10 mouse cellular contexts compared by ENCODE assay signal in genomic region chr7:98836646-98837045, GRCm38 (mm10). TPM values are rescaled to one million over a fixed set of nuclear protein-coding genes. Genes with fewer than 3 reads are reported as not detected.
DNase-seq lines count a peak whose midpoint lies in the region; ATAC-seq and TF ChIP-seq lines count a peak whose summit lies in the region.
"Had no signal": no experiment of that assay in that cellular context is flagged by ENCODE, and none has a peak within 500 bp of the region (broad histone marks: within the 10 kb centered on the region; RNA-seq: fewer than 3 reads in every experiment).

No protein-coding gene starts in this region.

- peak overlapping the region; percentile 51; the same call in 1 of the 2 replicates for H3K4me3 ChIP-seq in layer of hippocampus, adult 2 months
- peak overlapping the region; percentile 79 for H3K4me3 ChIP-seq in gastrocnemius, adult 2 months
- H3K4me3 ChIP-seq in hindbrain, embryonic 13.5 days, result peak overlapping the region; percentile 52
- H3K4me3 ChIP-seq in liver, adult 2 months (ENCODE audit: insufficient read depth, low read depth, low read length), result no peak overlapping the region
- H3K4me3 ChIP-seq in midbrain, embryonic 16.5 days (ENCODE audit: low read depth, low read length), result no peak overlapping the region; the same call in 1 of the 2 replicates
- peak overlapping the region; percentile 52 for H3K4me3 ChIP-seq in stomach, postnatal 0 days (ENCODE audit: low read depth, low read length)

- peaks cover 98% of the 10 kb centered on the region for H3K27me3 ChIP-seq in hindbrain, embryonic 13.5 days
- H3K27me3 ChIP-seq in liver, adult 2 months (ENCODE audit: control insufficient read depth, insufficient read depth, low read length), result peaks cover 32% of the 10 kb centered on the region
- peaks cover 75% of the 10 kb centered on the region for H3K27me3 ChIP-seq in midbrain, embryonic 16.5 days (ENCODE audit: control insufficient read depth, insufficient read depth, low read depth, low read length)
- no peaks in the 10 kb centered on the region for H3K27me3 ChIP-seq in stomach, postnatal 0 days (ENCODE audit: control insufficient read depth, insufficient read depth, low read length)

- TF ChIP-seq CTCF in layer of hippocampus, adult 2 months (conservative IDR thresholded peaks at IDR 0.05), result peak; percentile 85
- peak; percentile 91; the same call in 1 of the 2 replicates for TF ChIP-seq CTCF in gastrocnemius, adult 2 months (IDR thresholded peaks at IDR 0.05)
- peak; percentile 75 for TF ChIP-seq CTCF in liver, adult 2 months (IDR thresholded peaks at IDR 0.05; ENCODE audit: low read depth, low read length)
- TF ChIP-seq CTCF in stomach, postnatal 0 days (IDR thresholded peaks at IDR 0.05; ENCODE audit: low read depth), result peak; percentile 81

- H3K4me1 ChIP-seq in hindbrain, embryonic 13.5 days (replicated peaks), result peaks cover 54% of the 10 kb centered on the region
- peaks cover 7% of the 10 kb centered on the region for H3K4me1 ChIP-seq in liver, adult 2 months (ENCODE audit: control insufficient read depth, insufficient read depth, low read length)
- peaks cover 35% of the 10 kb centered on the region for H3K4me1 ChIP-seq in midbrain, embryonic 16.5 days (ENCODE audit: control insufficient read depth, insufficient read depth, low read length)
- H3K4me1 ChIP-seq in stomach, postnatal 0 days (replicated peaks; ENCODE audit: control insufficient read depth, insufficient read depth), result peaks cover 10% of the 10 kb centered on the region; the same call in 1 of the 2 replicates

- no peaks in the 10 kb centered on the region for H3K79me2 ChIP-seq in liver, adult 2 months (ENCODE audit: control insufficient read depth, insufficient read depth, low read length)

- no peak for TF ChIP-seq POLR2A in liver, adult 2 months (IDR thresholded peaks at IDR 0.05; ENCODE audit: extremely low read depth, insufficient read depth, low read length)

- peak in 1 of 2 experiments; percentile 56 for DNase-seq in layer of hippocampus, adult 2 months (ENCODE audit: low spot score in 2 of 2)
- no peak for DNase-seq in layer of hippocampus, adult 9-10 months (ENCODE audit: low spot score)
- DNase-seq in c-Kit-positive CD71-positive TER-119-negative erythroid progenitor cells, embryonic 14.5 days (ENCODE audit: low read depth), result peak; percentile 31
- peak; percentile 93 for DNase-seq in gastrocnemius, adult 2 months
- DNase-seq in liver, adult 2 months (ENCODE audit: extremely low read depth, low read depth, low spot score), result peak; percentile 14
- peak; percentile 76 for DNase-seq in stomach, postnatal 0 days (ENCODE audit: low spot score)

- no peak for ATAC-seq in hindbrain, embryonic 13.5 days (ENCODE audit: low FRiP score)
- ATAC-seq in midbrain, embryonic 16.5 days, result no peak
- no peak for ATAC-seq in stomach, postnatal 0 days (ENCODE audit: low FRiP score, low TSS enrichment)
- ATAC-seq: Patski had no signal

- no peaks in the 10 kb centered on the region for H3K36me3 ChIP-seq in hindbrain, embryonic 13.5 days
- H3K36me3 ChIP-seq in liver, adult 2 months (ENCODE audit: control insufficient read depth, insufficient read depth, low read length), result no peaks in the 10 kb centered on the region
- no peaks in the 10 kb centered on the region for H3K36me3 ChIP-seq in midbrain, embryonic 16.5 days (ENCODE audit: control insufficient read depth, insufficient read depth, low read length)
- no peaks in the 10 kb centered on the region for H3K36me3 ChIP-seq in stomach, postnatal 0 days (ENCODE audit: control insufficient read depth, insufficient read depth, low read length)

- H3K27ac ChIP-seq in layer of hippocampus, adult 2 months, result no peak overlapping the region
- peak overlapping the region; percentile 90 for H3K27ac ChIP-seq in gastrocnemius, adult 2 months
- H3K27ac ChIP-seq in hindbrain, embryonic 13.5 days, result no peak overlapping the region
- no peak overlapping the region for H3K27ac ChIP-seq in liver, adult 2 months (replicated peaks; ENCODE audit: insufficient read depth, low read depth, low read length)
- H3K27ac ChIP-seq in midbrain, embryonic 16.5 days (ENCODE audit: low read length), result no peak overlapping the region
- H3K27ac ChIP-seq in stomach, postnatal 0 days (replicated peaks), result no peak overlapping the region
- H3K27ac ChIP-seq: macrophage had no signal

- H3K4me2 ChIP-seq in hindbrain, embryonic 13.5 days, result peak overlapping the region; percentile 94
- H3K4me2 ChIP-seq in midbrain, embryonic 16.5 days (ENCODE audit: low read length), result peak overlapping the region; percentile 99; the same call in 1 of the 2 replicates
- peak overlapping the region; percentile 99 for H3K4me2 ChIP-seq in stomach, postnatal 0 days (replicated peaks; ENCODE audit: low read depth)

- TF ChIP-seq EP300 in stomach, postnatal 0 days (optimal IDR thresholded peaks at IDR 0.05), result no peak

- 2% methylated on average over 23 of the region's 23 CpGs for WGBS in hindbrain, embryonic 13.5 days
- WGBS in liver, adult 2 months, result 2% methylated on average over 23 of the region's 23 CpGs
- under 1% methylated on average over 23 of the region's 23 CpGs for WGBS in midbrain, embryonic 16.5 days
- WGBS in stomach, postnatal 0 days, result 7% methylated on average over 23 of the region's 23 CpGs

- intact Hi-C loops in gastrocnemius, adult 2 months (cut with DNase I), result loop anchor here (1.0 to 5.0 kb wide), 3 partner anchors 20 to 241 kb away; no protein-coding TSS in a partner anchor

- H3K9me3 ChIP-seq in hindbrain, embryonic 13.5 days, result no peaks in the 10 kb centered on the region
- H3K9me3 ChIP-seq in midbrain, embryonic 16.5 days (replicated peaks; ENCODE audit: control insufficient read depth, low read length, poor library complexity, severe bottlenecking), result no peaks in the 10 kb centered on the region
- no peaks in the 10 kb centered on the region for H3K9me3 ChIP-seq in stomach, postnatal 0 days (ENCODE audit: control insufficient read depth, low read length)

- H3K9ac ChIP-seq in hindbrain, embryonic 13.5 days, result no peak overlapping the region
- H3K9ac ChIP-seq in liver, adult 2 months (ENCODE audit: low read depth, low read length), result no peak overlapping the region
- H3K9ac ChIP-seq in midbrain, embryonic 16.5 days (ENCODE audit: low read depth, low read length), result no peak overlapping the region
- no peak overlapping the region; the same call in 1 of the 2 replicates for H3K9ac ChIP-seq in stomach, postnatal 0 days (ENCODE audit: low read length)

RNA-seq across cellular contexts. Expression of gene Wnt11, which starts 1.7 kb away (rescaled TPM):
- total RNA-seq in layer of hippocampus, adult 2 months (2021), result 1 to 10 TPM; 2.0 to 2.5 TPM
- 1 to 10 TPM; 5.3 to 8.3 TPM for total RNA-seq in gastrocnemius, adult 2 months (2021)
- 2.0 and 2.3 TPM in 2 replicates for polyA plus RNA-seq in hindbrain, embryonic 13.5 days (2015; fragmentation: Nextera tagmentation; extraction: Ambion mirVana)
- total RNA-seq in liver, adult 2 months (2014; rRNA removed), result 0.55 TPM in 1 of 2 replicates, not detected in the other
- 0.21 and 0.52 TPM in 2 replicates for polyA plus RNA-seq in liver, adult 2 months (2012; rRNA removed)
- polyA plus RNA-seq in midbrain, embryonic 16.5 days (2015; fragmentation: Nextera tagmentation; extraction: Ambion mirVana), result 1.0 and 1.2 TPM in 2 replicates
- 9.7 and 10.8 TPM in 2 replicates for polyA plus RNA-seq in stomach, postnatal 0 days (2015; fragmentation: Nextera tagmentation; extraction: Ambion mirVana)
- polyA plus RNA-seq: macrophage had no signal

Comparison
In these comparisons a context has a peak if more than half of its experiments do, and no peak if none do; other contexts are left out.
1. H3K4me3 ChIP-seq: peak in layer of hippocampus, adult 2 months (single experiment), gastrocnemius, adult 2 months (single experiment), hindbrain, embryonic 13.5 days (single experiment) and stomach, postnatal 0 days (single experiment); none in liver, adult 2 months (single experiment) and midbrain, embryonic 16.5 days (single experiment).
2. Peak in every context shown above with its lines, with median percentiles within 50 percentile points of each other: CTCF ChIP-seq and H3K4me2 ChIP-seq.